Mouse (Mus musculus): ENCODE data around the gene Akr1c19.
"Not testable (repeated sequence)": the region's sequence is repeated elsewhere in the genome, so short reads cannot be mapped to it uniquely, and the experiment has no call there.

The Akr1c19 gene

GRCm38 (mm10) chr13:4228441-4228840 is at the start of gene Akr1c19:
Gene Akr1c19, plus strand, starts transcription at chr13:4228700.
- no peak for DNase-seq (ENCODE audit: low read depth, low spot score)

- DNase-seq (ENCODE audit: low read depth, low spot score) = not testable (repeated sequence)
Measured at GRCm38 (mm10) chr13:4181321-4181720, 47.2 kb upstream of the Akr1c19 start.

GRCm38 (mm10) chr13:4183116-4183515 is 45.4 kb upstream of the Akr1c19 start:
- no peak for DNase-seq (ENCODE audit: low read depth, low spot score)

GRCm38 (mm10) chr13:4186641-4187411 is 41.7 kb upstream of the Akr1c19 start:
- not testable (repeated sequence) for DNase-seq (ENCODE audit: low read depth, low spot score)

GRCm38 (mm10) chr13:4188174-4188573 is 40.3 kb upstream of the Akr1c19 start:
- no peak for DNase-seq (ENCODE audit: low read depth, low spot score)

- no peak for DNase-seq (ENCODE audit: low read depth, low spot score)
Measured at GRCm38 (mm10) chr13:4190904-4191303, 37.6 kb upstream of the Akr1c19 start, which contains the start of gene Akr1c13. Gene Akr1c13, plus strand, starts transcription at chr13:4191150.

GRCm38 (mm10) chr13:4192511-4192910 is 36.0 kb upstream of the Akr1c19 start:
- DNase-seq (ENCODE audit: low read depth, low spot score) = no peak

GRCm38 (mm10) chr13:4206147-4206903 is 22.2 kb upstream of the Akr1c19 start:
- DNase-seq (ENCODE audit: low read depth, low spot score) = no peak

- no peak for DNase-seq (ENCODE audit: low read depth, low spot score)
Measured at GRCm38 (mm10) chr13:4211560-4212299, 16.8 kb upstream of the Akr1c19 start.

- no peak for DNase-seq (ENCODE audit: low read depth, low spot score)
Measured at GRCm38 (mm10) chr13:4212309-4212708, 16.2 kb upstream of the Akr1c19 start.

- not testable (repeated sequence) for DNase-seq (ENCODE audit: low read depth, low spot score)
Measured at GRCm38 (mm10) chr13:4215496-4215895, 13.0 kb upstream of the Akr1c19 start.

- no peak for DNase-seq (ENCODE audit: low read depth, low spot score)
Measured at GRCm38 (mm10) chr13:4230841-4231623, 2.5 kb downstream of the Akr1c19 start.

GRCm38 (mm10) chr13:4233135-4233534 is 4.6 kb downstream of the Akr1c19 start:
- DNase-seq (ENCODE audit: low read depth, low spot score) = no peak

GRCm38 (mm10) chr13:4233536-4234172 is 5.2 kb downstream of the Akr1c19 start:
- DNase-seq (ENCODE audit: low read depth, low spot score) = no peak

- DNase-seq (ENCODE audit: low read depth, low spot score) = no peak
Measured at GRCm38 (mm10) chr13:4244861-4245559, 16.5 kb downstream of the Akr1c19 start.

GRCm38 (mm10) chr13:4249347-4249746 is 20.8 kb downstream of the Akr1c19 start:
- DNase-seq (ENCODE audit: low read depth, low spot score) = no peak

- DNase-seq (ENCODE audit: low read depth, low spot score) = not testable (repeated sequence)
Measured at GRCm38 (mm10) chr13:4256894-4257293, 28.4 kb downstream of the Akr1c19 start.

GRCm38 (mm10) chr13:4257349-4257748 is 28.8 kb downstream of the Akr1c19 start:
- DNase-seq (ENCODE audit: low read depth, low spot score) = no peak

GRCm38 (mm10) chr13:4264612-4265011 is 36.1 kb downstream of the Akr1c19 start:
- DNase-seq (ENCODE audit: low read depth, low spot score) = no peak

- DNase-seq (ENCODE audit: low read depth, low spot score) = no peak
Measured at GRCm38 (mm10) chr13:4265047-4265446, 36.5 kb downstream of the Akr1c19 start.

All from retina, adult 2 months (tissue).